Mouse (Mus musculus): ENCODE measurements around the gene Zfp281. TPM values are rescaled to one million over a fixed set of nuclear protein-coding genes. Genes with fewer than 3 reads are reported as not detected.

Zfp281 gene
- polyA plus RNA-seq, 1 experiment from 2014 or later = 20.7 TPM

GRCm38 (mm10) chr1:136669926-136670325, 45.2 kb downstream of the Zfp281 start:
- H3K27ac ChIP-seq (ENCODE audit: low read length) = no peak overlapping the region
- no peaks in the 10 kb centered on the region for H3K27me3 ChIP-seq (ENCODE audit: control insufficient read depth, insufficient read depth, low read length)
- no peak overlapping the region for H3K4me3 ChIP-seq (ENCODE audit: low read depth, low read length)
- H3K4me2 ChIP-seq (replicated peaks; ENCODE audit: low read depth, low read length) = no peak overlapping the region
- 0 out of 2 replicates have a peak, but pooled peaks cover 3% of the 10 kb centered on the region for H3K4me1 ChIP-seq (ENCODE audit: control insufficient read depth, insufficient read depth, low read length)
- no peak overlapping the region for H3K9ac ChIP-seq (replicated peaks; ENCODE audit: low read depth, low read length)
- ATAC-seq (ENCODE audit: insufficient number of reproducible peaks, insufficient read depth, low FRiP score, low read depth) = no peak
- 53% methylated on average over 7 of the region's 7 CpGs for WGBS
- no peaks in the 10 kb centered on the region for H3K36me3 ChIP-seq (ENCODE audit: control insufficient read depth, insufficient read depth, low read length)
- no peaks in the 10 kb centered on the region for H3K9me3 ChIP-seq (ENCODE audit: control insufficient read depth, low read depth, low read length)

- H3K36me3 ChIP-seq (ENCODE audit: control insufficient read depth, insufficient read depth, low read length) = no peaks in the 10 kb centered on the region
- H3K27ac ChIP-seq (ENCODE audit: low read length) = no peak overlapping the region
- no peak overlapping the region for H3K4me3 ChIP-seq (ENCODE audit: low read depth, low read length)
- ATAC-seq (ENCODE audit: insufficient number of reproducible peaks, insufficient read depth, low FRiP score, low read depth) = no peak
- 24% methylated on average over 16 of the region's 16 CpGs for WGBS
- no peaks in the 10 kb centered on the region for H3K27me3 ChIP-seq (ENCODE audit: control insufficient read depth, insufficient read depth, low read length)
- no peak overlapping the region for H3K4me2 ChIP-seq (replicated peaks; ENCODE audit: low read depth, low read length)
- H3K4me1 ChIP-seq (ENCODE audit: control insufficient read depth, insufficient read depth, low read length) = 0 out of 2 replicates have a peak, but pooled peaks cover 3% of the 10 kb centered on the region
- H3K9me3 ChIP-seq (ENCODE audit: control insufficient read depth, low read depth, low read length) = no peaks in the 10 kb centered on the region
- no peak overlapping the region for H3K9ac ChIP-seq (replicated peaks; ENCODE audit: low read depth, low read length)
These were observed 45.7 kb downstream of the Zfp281 start for GRCm38 (mm10) chr1:136670421-136670820.

GRCm38 (mm10) chr1:136671767-136672434, 47.2 kb downstream of the Zfp281 start:
- H3K36me3 ChIP-seq (ENCODE audit: control insufficient read depth, insufficient read depth, low read length) = no peaks in the 10 kb centered on the region
- no peaks in the 10 kb centered on the region for H3K27me3 ChIP-seq (ENCODE audit: control insufficient read depth, insufficient read depth, low read length)
- no peak overlapping the region for H3K4me2 ChIP-seq (replicated peaks; ENCODE audit: low read depth, low read length)
- no peak overlapping the region for H3K9ac ChIP-seq (replicated peaks; ENCODE audit: low read depth, low read length)
- no peaks in the 10 kb centered on the region for H3K9me3 ChIP-seq (ENCODE audit: control insufficient read depth, low read depth, low read length)
- H3K27ac ChIP-seq (ENCODE audit: low read length) = no peak overlapping the region
- no peak for ATAC-seq (ENCODE audit: insufficient number of reproducible peaks, insufficient read depth, low FRiP score, low read depth)
- WGBS = 85% methylated on average over 12 of the region's 12 CpGs
- no peak overlapping the region for H3K4me3 ChIP-seq (ENCODE audit: low read depth, low read length)
- 0 out of 2 replicates have a peak, but pooled peaks cover 3% of the 10 kb centered on the region for H3K4me1 ChIP-seq (ENCODE audit: control insufficient read depth, insufficient read depth, low read length)

- H3K27ac ChIP-seq (ENCODE audit: low read length) = no peak overlapping the region
These were observed 47.9 kb downstream of the Zfp281 start for GRCm38 (mm10) chr1:136672564-136672963.

GRCm38 (mm10) chr1:136673293-136673692, 48.6 kb downstream of the Zfp281 start:
- no peak overlapping the region for H3K4me2 ChIP-seq (replicated peaks; ENCODE audit: low read depth, low read length)
- H3K36me3 ChIP-seq (ENCODE audit: control insufficient read depth, insufficient read depth, low read length) = no peaks in the 10 kb centered on the region
- 0 out of 2 replicates have a peak, but pooled peaks cover 3% of the 10 kb centered on the region for H3K4me1 ChIP-seq (ENCODE audit: control insufficient read depth, insufficient read depth, low read length)
- no peak overlapping the region for H3K9ac ChIP-seq (replicated peaks; ENCODE audit: low read depth, low read length)
- no peaks in the 10 kb centered on the region for H3K9me3 ChIP-seq (ENCODE audit: control insufficient read depth, low read depth, low read length)
- 48% methylated on average over 4 of the region's 4 CpGs for WGBS
- no peak for ATAC-seq (ENCODE audit: insufficient number of reproducible peaks, insufficient read depth, low FRiP score, low read depth)
- H3K27me3 ChIP-seq (ENCODE audit: control insufficient read depth, insufficient read depth, low read length) = no peaks in the 10 kb centered on the region
- H3K27ac ChIP-seq (ENCODE audit: low read length) = no peak overlapping the region
- H3K4me3 ChIP-seq (ENCODE audit: low read depth, low read length) = no peak overlapping the region

More at GRCm38 (mm10) chr1:136672564-136672963, 47.9 kb downstream of the Zfp281 start:
- Histone ChIP-seq H3K9me3 (ENCODE audit: control insufficient read depth, low read depth, low read length) (no peaks in the 10 kb centered on the region), H3K4me3 (ENCODE audit: low read depth, low read length) (no peak overlapping the region), H3K4me2 (replicated peaks; ENCODE audit: low read depth, low read length) (no peak overlapping the region), H3K9ac (replicated peaks; ENCODE audit: low read depth, low read length) (no peak overlapping the region), H3K36me3 (ENCODE audit: control insufficient read depth, insufficient read depth, low read length) (no peaks in the 10 kb centered on the region), H3K4me1 (ENCODE audit: control insufficient read depth, insufficient read depth, low read length) (0 out of 2 replicates have a peak, but pooled peaks cover 3% of the 10 kb centered on the region), H3K27me3 (ENCODE audit: control insufficient read depth, insufficient read depth, low read length) (no peaks in the 10 kb centered on the region)
- ATAC-seq (ENCODE audit: insufficient number of reproducible peaks, insufficient read depth, low FRiP score, low read depth) = no peak
- 82% methylated on average over 6 of the region's 6 CpGs for WGBS

- Histone ChIP-seq H3K4me2 (replicated peaks; ENCODE audit: low read depth, low read length) (no peak overlapping the region), H3K9me3 (ENCODE audit: control insufficient read depth, low read depth, low read length) (no peaks in the 10 kb centered on the region), H3K4me3 (ENCODE audit: low read depth, low read length) (no peak overlapping the region), H3K9ac (replicated peaks; ENCODE audit: low read depth, low read length) (no peak overlapping the region), H3K27ac (ENCODE audit: low read length) (no peak overlapping the region), H3K36me3 (ENCODE audit: control insufficient read depth, insufficient read depth, low read length) (no peaks in the 10 kb centered on the region), H3K27me3 (ENCODE audit: control insufficient read depth, insufficient read depth, low read length) (no peaks in the 10 kb centered on the region), H3K4me1 (ENCODE audit: control insufficient read depth, insufficient read depth, low read length) (0 out of 2 replicates have a peak, but pooled peaks cover 3% of the 10 kb centered on the region)
- ATAC-seq (ENCODE audit: insufficient number of reproducible peaks, insufficient read depth, low FRiP score, low read depth) = no peak
- 34% methylated on average over 25 of the region's 25 CpGs for WGBS
These were observed 50.1 kb downstream of the Zfp281 start for GRCm38 (mm10) chr1:136674548-136675455.

GRCm38 (mm10) chr1:136675736-136676444, 51.2 kb downstream of the Zfp281 start:
- Histone ChIP-seq H3K27me3 (ENCODE audit: control insufficient read depth, insufficient read depth, low read length) (no peaks in the 10 kb centered on the region), H3K36me3 (ENCODE audit: control insufficient read depth, insufficient read depth, low read length) (no peaks in the 10 kb centered on the region), H3K9ac (replicated peaks; ENCODE audit: low read depth, low read length) (no peak overlapping the region), H3K4me1 (ENCODE audit: control insufficient read depth, insufficient read depth, low read length) (0 out of 2 replicates have a peak, but pooled peaks cover 1% of the 10 kb centered on the region), H3K4me3 (ENCODE audit: low read depth, low read length) (no peak overlapping the region), H3K4me2 (replicated peaks; ENCODE audit: low read depth, low read length) (no peak overlapping the region), H3K9me3 (ENCODE audit: control insufficient read depth, low read depth, low read length) (no peaks in the 10 kb centered on the region), H3K27ac (ENCODE audit: low read length) (no peak overlapping the region)
- 80% methylated on average over 16 of the region's 16 CpGs for WGBS
- ATAC-seq (ENCODE audit: insufficient number of reproducible peaks, insufficient read depth, low FRiP score, low read depth) = no peak

- Histone ChIP-seq H3K9ac (replicated peaks; ENCODE audit: low read depth, low read length) (no peak overlapping the region), H3K9me3 (ENCODE audit: control insufficient read depth, low read depth, low read length) (no peaks in the 10 kb centered on the region), H3K27me3 (ENCODE audit: control insufficient read depth, insufficient read depth, low read length) (no peaks in the 10 kb centered on the region), H3K4me1 (ENCODE audit: control insufficient read depth, insufficient read depth, low read length) (no peaks in the 10 kb centered on the region), H3K4me3 (ENCODE audit: low read depth, low read length) (no peak overlapping the region), H3K36me3 (ENCODE audit: control insufficient read depth, insufficient read depth, low read length) (no peaks in the 10 kb centered on the region), H3K4me2 (replicated peaks; ENCODE audit: low read depth, low read length) (no peak overlapping the region), H3K27ac (ENCODE audit: low read length) (no peak overlapping the region)
- 77% methylated on average over 6 of the region's 6 CpGs for WGBS
- no peak for ATAC-seq (ENCODE audit: insufficient number of reproducible peaks, insufficient read depth, low FRiP score, low read depth)
These were observed 51.7 kb downstream of the Zfp281 start for GRCm38 (mm10) chr1:136676445-136676755.
